Mouse (Mus musculus): ENCODE data around the gene Med12.
A peak's percentile ranks its signal among the peaks of the same experiment; 100 is the strongest.
"Not testable (repeated sequence)": the region's sequence is repeated elsewhere in the genome, so short reads cannot be mapped to it uniquely, and the experiment has no call there.

The Med12 gene

DNA sequence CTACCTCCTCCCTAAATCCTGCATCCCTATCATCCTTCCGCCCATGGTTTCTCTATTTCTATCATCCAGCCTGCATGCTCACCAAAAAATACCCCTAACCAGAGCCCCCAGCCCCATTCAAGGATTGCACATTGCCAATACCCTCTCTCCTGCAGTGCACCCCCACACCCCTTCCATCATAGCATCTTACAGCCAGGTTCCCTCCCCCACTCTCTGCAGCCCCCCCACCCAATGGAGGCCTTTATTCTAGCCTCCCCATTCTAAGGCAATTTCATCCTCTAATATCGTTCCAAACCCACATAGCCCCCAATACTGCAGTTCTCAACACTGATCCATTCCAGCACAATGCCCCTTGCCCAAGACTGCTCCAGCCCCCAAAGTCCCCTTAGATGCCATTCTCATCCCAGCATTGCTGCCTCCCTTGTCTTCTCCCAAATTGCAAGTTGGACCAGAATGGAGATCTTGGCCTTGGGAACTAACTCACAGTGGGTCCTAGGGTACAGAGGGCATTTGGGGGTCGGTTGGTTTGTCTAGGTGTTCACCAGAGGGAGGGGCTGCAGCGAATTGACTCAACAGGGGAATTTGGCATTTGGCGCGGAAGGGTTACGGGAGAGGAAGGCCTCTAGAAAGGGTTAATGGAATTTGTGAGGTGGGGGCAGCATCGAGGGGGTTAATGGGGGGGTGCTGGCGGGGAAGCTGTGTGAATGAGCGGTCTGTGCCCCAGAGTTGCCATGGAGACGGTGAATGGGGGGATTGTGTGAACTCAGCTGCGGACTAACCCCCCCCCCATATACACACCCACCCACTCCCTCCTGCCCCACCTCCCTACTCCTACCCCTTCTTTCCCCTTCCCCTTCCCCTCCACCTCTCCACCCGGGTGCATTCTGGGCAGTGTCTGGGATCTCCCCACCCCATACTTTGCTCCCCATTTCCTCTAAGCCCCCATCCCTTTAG lies 25.9 kb downstream of the Med12 start:
- DNase-seq (ENCODE audit: extremely low read depth, low read depth, low spot score): no peak

GRCm38 (mm10) chrX:101300427-101301030 lies 26.7 kb downstream of the Med12 start:
- DNase-seq (ENCODE audit: extremely low read depth, low read depth, low spot score): no peak

- no peak for DNase-seq (ENCODE audit: extremely low read depth, low read depth, low spot score)
Observed at GRCm38 (mm10) chrX:101301654-101302053, 27.8 kb downstream of the Med12 start.

DNA sequence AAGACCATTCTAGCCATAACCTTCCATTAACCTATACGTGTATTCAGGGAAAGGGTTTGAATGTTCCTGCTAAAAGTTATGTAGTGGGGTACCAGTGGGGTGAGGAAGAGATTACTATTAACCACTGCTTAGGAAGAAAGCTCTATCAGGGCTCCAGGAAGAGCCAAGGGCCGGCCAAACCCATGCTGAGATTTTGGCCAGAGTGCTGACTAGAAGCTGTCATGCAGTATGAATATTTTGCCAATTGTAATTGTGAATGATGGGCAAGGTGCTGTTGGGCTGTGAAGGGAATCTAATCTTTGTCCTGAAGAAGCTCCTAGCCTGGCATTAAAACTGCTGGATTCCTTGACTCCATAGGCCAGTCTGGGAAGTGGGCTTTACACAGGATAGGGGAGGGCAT lies 30.8 kb downstream of the Med12 start:
- no peak for DNase-seq (ENCODE audit: extremely low read depth, low read depth, low spot score)

DNA sequence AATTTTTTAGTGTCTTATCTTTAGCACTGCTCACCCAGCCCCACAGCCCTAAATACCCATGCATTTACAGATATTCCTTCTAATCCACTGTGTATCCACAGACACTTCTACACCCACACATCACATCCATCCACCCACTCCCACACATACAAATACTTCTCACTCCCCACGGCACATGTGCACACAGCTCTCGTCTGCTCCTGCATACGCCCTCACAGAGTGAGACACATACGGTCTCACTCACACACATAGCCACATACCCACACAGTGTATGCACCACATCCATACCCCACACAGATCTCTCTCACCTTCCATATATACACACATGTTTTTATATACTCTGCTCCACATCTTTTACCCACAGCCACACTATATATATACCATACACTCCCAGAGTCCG lies 35.5 kb downstream of the Med12 start:
- no peak for DNase-seq (ENCODE audit: extremely low read depth, low read depth, low spot score)

DNA sequence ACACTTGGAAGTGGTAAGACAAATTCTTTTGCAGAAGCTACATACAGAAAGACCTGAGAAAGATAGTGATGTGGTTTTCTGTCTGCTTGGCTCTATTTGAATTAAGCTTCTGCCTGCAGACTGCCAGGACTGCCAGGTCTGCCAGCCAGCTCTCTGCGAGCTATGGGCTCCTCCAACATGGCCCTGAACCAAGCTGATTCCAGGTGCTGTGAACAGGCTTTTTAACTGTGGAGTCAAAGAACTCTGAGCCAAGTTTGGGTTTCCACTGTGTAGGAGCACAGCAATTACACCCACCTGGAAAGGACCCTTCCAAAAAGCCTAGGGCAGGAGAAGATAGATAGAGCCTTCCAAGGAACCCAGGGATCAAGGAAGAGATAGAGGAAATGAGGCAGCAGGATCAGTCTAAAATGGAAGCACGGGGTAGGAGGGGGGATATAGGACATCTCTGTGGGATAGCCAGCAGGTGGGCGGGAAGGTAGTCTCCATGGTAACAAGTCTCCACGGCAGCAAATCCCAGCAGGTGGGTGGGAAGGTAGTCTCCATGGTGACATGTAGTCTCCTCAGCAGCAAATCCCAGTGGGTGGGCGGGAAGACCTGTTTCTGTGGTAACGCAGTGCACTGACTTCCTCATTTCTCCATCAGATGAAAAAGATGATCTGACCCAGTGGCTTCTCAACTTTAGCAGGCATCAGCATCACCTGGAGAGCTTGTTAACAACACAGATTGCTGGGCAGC lies 40.0 kb downstream of the Med12 start:
- no peak for DNase-seq (ENCODE audit: extremely low read depth, low read depth, low spot score)

DNA sequence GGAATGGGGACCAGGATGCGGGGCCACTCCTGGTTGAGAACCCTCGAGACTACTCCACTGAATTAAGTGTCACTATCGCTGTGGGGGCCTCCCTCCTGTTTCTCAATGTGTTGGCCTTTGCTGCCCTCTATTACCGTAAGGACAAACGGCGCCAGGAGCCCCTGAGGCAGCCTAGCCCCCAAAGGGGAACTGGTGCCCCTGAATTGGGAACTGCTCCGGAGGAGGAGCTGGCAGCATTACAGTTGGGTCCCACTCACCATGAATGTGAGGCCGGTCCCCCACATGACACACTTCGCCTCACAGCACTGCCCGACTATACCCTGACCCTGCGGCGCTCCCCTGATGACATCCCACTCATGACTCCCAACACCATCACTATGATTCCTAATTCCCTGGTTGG lies 45.9 kb downstream of the Med12 start:
- no peak for DNase-seq (ENCODE audit: extremely low read depth, low read depth, low spot score)

DNA sequence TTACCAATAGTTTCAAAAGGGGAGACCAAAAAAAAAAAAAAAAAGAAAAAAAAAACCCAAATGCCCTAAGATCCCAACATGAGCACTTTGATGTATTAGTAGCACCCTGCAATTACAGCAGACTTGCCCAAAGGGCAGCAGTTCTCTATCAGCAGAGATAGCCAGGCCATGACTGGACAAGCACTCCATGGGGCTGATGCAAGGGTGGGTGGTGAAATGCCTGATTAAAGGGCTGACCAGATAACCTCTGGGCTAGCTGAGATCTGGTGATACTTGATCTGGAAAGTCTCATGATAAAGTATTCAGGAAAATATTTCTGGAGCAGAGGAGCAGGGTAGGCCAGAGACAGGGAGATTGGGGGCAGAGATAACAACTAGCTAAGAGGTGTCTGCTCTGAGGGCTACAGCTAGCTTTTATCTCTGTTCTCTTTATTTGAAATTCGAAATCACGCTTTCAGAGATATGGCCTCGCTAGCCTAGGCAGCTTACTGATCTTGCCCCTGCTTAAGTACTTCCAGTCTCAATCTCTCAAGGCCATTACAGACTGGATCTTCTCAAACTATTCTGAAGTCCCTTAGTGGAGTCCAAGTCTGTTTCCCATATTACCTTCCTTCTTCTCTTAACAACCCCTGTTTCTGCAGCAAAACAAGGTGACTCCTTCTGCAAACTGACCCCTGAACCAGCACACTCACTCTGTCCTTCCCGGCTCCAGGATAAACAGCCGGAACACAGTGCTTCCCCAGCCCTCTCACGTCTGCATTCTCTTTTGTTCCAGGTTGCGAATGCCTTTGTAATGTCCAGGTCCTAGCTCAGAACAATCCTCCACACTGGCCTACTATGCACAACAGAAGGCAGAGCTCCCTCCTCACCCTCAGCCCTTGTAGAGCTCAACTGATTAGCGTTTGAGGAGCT lies 52.4 kb downstream of the Med12 start:
- no peak for DNase-seq (ENCODE audit: extremely low read depth, low read depth, low spot score)

DNA sequence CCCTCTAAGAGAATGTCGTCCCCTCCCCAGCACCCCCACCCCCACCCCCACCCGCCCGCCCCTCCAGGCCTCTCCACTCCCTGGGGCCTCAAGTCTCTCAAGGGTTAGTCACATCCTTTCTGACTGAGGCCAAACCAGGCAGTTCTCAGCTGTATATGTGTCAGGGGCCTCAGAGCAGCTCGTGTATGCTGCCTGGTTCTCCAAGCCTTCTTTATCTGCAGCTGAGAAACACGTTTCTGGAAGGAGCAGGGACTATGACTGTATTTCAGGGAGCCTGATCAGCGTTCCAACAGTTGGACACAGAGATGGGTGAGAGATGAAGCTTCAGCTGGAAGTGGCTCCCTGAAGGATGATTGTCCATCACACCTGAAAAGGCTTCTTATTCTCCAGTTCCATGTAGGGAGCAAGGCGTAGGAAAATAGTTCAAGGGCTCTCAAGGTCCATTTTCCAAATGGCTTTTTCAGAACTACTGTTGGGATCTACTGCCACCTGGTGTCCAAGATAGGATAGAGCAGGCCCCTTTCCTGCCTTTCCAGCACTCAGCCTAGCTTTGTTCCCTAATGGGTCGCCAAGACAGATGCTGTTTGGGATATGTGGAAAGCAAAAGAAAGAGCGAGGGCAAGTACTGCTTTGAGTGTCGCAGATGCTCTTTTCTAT lies 55.7 kb downstream of the Med12 start:
- no peak for DNase-seq (ENCODE audit: extremely low read depth, low read depth, low spot score)

DNA sequence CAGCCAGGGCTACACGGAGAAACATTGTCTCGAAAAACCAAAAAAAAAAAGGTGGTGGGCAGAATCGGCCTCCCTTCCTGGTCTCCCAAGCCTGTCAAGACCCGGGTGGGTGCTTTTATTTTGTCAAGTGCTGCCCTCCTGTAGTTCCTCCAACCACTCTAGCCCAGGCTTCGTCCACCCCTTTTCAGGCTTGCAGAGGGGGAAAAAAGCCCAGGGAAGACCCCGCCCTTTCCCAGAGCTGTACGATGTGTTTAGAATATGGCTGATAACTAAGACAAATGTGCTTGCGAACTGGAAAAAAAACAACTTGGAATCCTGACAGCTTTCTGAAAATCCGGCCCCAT lies 58.2 kb downstream of the Med12 start:
- DNase-seq (ENCODE audit: extremely low read depth, low read depth, low spot score): no peak

DNA sequence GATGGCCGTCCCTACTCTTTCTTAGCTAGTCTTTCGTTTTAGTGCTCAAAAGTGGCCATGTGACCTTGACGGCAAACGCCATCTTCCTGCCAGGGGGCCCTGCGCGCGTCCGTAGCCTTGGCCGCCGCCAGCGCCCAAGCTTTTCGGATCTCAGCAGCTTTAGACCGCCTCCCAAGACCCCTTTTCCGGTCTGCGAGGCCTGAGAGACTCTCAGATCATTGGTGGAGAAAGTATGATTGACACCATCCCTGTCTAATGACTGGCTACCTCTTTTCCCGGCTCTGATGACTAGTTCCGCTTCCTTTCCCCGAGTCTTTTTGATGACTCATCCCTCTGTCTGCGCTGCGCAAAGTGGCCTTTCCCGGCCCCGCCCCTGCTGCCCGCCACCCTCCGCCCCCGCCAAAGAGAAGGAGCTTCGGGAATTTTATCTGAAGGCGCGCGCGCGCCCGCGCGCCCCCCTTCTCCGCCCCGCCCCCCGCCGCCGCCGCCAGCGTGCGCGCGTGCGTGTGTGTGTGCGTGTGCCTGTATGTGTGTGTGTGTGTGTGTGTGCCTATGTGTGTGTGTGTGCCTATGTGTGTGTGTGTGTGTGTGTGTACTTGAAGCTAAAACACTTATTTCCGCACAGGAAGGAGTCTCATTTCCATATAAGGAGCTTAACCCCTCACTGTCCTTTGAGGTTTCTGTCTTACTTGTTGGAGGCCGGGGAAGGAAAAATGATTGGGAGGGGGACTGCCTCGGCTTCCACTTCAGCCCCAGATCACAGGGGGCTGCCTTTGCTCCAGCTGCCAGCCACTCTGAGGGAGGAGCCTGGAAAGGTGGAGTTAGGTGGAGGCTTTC lies 58.8 kb downstream of the Med12 start:
- DNase-seq (ENCODE audit: extremely low read depth, low read depth, low spot score): peak; percentile 68

DNA sequence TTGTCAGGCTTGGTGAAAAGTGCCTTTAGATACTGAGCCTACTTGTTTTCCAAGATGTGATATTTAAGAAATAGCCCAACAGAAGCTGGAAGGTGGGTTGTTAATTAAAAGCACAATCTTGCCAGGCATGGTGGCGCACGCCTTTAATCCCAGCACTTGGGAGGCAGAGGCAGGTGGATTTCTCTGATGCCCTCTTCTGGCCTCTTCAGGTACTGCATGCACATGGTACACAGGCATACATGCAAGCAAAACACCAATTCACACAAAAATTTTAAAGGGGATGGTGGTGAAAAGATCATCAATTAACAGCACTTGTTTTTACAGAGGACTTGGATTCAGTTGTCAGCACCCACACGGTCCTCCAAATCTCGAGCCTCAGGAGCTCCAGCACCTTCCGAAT lies 60.8 kb downstream of the Med12 start:
- no peak for DNase-seq (ENCODE audit: extremely low read depth, low read depth, low spot score)

GRCm38 (mm10) chrX:101338666-101339065 lies 64.8 kb downstream of the Med12 start:
- no peak for DNase-seq (ENCODE audit: extremely low read depth, low read depth, low spot score)

DNA sequence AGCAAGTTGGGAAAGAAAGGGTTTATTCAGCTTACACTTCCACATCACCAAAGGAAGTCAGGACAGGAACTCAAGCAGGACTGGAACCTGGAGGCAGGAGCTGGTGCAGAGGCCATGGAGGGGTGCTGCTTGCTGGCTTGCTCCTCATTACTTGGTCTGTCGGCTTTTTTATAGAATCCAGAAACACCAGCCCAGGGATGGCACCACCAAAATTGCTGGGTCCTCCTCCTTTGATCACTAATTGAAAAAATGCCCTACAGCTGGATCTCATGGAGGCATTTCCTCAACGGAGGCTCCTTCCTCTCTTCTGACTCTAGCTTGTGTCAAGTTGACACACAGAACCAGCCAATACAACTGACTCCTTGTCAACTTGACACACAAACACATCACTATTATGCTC lies 69.0 kb downstream of the Med12 start:
- not testable (repeated sequence) for DNase-seq (ENCODE audit: extremely low read depth, low read depth, low spot score)

DNA sequence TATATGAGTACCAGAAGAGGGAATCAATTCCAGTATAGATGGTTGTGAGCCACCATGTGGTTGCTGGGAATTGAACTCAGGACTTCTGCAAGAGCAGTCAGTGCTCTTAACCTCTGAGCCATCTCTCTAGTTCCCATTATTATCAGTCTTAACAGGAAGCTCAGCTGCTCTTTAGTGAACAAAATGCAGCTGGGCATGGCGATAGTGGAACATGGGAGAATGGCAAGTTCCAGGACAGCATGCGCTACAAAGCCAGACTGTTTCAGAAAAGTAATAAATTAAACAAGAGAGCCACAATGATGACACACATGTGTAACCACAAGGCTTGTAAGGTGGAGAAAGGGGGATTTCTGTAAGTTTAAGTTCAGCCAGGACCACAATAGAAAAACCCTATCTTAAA lies 71.6 kb downstream of the Med12 start:
- DNase-seq (ENCODE audit: extremely low read depth, low read depth, low spot score): no peak

DNA sequence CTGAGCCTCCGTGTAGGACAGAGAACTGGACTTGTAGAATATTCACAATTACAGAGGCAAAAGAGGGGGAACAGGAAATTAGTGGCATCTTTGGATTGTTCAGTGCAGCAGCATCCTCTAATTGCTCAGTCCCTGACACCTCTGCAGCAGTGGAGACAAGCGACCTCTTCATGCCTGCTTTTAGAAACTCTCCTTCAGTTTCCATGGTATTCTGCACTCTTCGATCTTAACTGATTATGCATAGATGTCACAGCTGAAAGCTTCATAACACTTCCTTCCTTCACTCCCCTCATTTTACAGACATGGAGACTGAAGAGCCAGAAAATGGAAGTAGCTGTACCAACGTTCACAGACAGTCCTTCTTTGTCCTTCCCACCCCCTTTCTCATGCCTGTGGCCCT lies 72.6 kb downstream of the Med12 start:
- DNase-seq (ENCODE audit: extremely low read depth, low read depth, low spot score): no peak
